Mouse (Mus musculus) kidney, adult 2 months (tissue): ENCODE measurements around the gene Dgke.
"Not testable (repeated sequence)": the region's sequence is repeated elsewhere in the genome, so short reads cannot be mapped to it uniquely, and the experiment has no call there.

ENCODE experiments used
- CTCF ChIP-seq: fragments of 200-500 bp; conservative IDR thresholded peaks from 2 replicates; pipeline ENCODE4 v1.5.1; 2011; ENCODE audit warnings: low read depth, mild to moderate bottlenecking, control low read depth, low read length, moderate library complexity, mixed read lengths; ENCODE audit not compliant: insufficient read depth, insufficient read length
- POLR2A ChIP-seq: fragments of 200-500 bp; IDR thresholded peaks from one replicate; pipeline ENCODE4 v1.6.1; 2011; ENCODE audit warnings: low read depth, low read length, control low read depth

- TF ChIP-seq POLR2A, CTCF: not testable (repeated sequence)
Observed at GRCm38 (mm10) chr11:89045501-89045900, 21.1 kb downstream of the Dgke start.
